Mouse (Mus musculus) liver, embryonic 11.5 days (tissue): ENCODE results near the gene Gls. TPM values are rescaled to one million over a fixed set of nuclear protein-coding genes. Genes with fewer than 3 reads are reported as not detected.

Source experiments
- ATAC-seq: fragments of 200-750 bp; cut with Nextera tagmentation; replicated peaks from 2 replicates; pipeline ENCODE4 v1.8.0; 2017; ENCODE audit warnings: moderate number of reproducible peaks, mild to moderate bottlenecking, moderate TSS enrichment, moderate library complexity; ENCODE audit not compliant: low FRiP score
- DNase-seq: peaks from one replicate; pipeline ENCODE4 v3.0.0-alpha.2; 2017; ENCODE audit warnings: low spot score
- H3K27ac ChIP-seq: fragments of 300-500 bp; sonication (generic); 2 replicates; pipeline ENCODE4 v1.5.1; 2014; ENCODE audit warnings: mild to moderate bottlenecking, low read depth, low read length, control low read depth
- H3K27me3 ChIP-seq: fragments of 300-500 bp; sonication (generic); replicated peaks from 2 replicates; pipeline ENCODE4 v1.6.1; 2014; ENCODE audit warnings: low read length, mixed read lengths; ENCODE audit not compliant: control insufficient read depth, insufficient read depth
- H3K36me3 ChIP-seq: fragments of 300-500 bp; sonication (generic); 2 replicates; pipeline ENCODE4 v1.6.1; 2014; ENCODE audit warnings: mild to moderate bottlenecking, low read length, moderate library complexity, mixed read lengths; ENCODE audit not compliant: control insufficient read depth, insufficient read depth
- H3K4me1 ChIP-seq: fragments of 300-500 bp; sonication (generic); replicated peaks from 2 replicates; pipeline ENCODE4 v1.6.1; 2014; ENCODE audit warnings: low read length, mixed read lengths; ENCODE audit not compliant: control insufficient read depth, insufficient read depth
- H3K4me2 ChIP-seq: fragments of 300-500 bp; sonication (generic); 2 replicates; pipeline ENCODE4 v1.6.1; 2014; ENCODE audit warnings: mild to moderate bottlenecking, control low read depth, moderate library complexity
- H3K4me3 ChIP-seq: fragments of 300-500 bp; sonication (generic); 2 replicates; pipeline ENCODE4 v1.5.1; 2014; ENCODE audit warnings: low read depth, low read length, control low read depth
- H3K9ac ChIP-seq: fragments of 300-500 bp; sonication (generic); 2 replicates; pipeline ENCODE4 v1.6.1; 2014; ENCODE audit warnings: low read depth, low read length, control low read depth
- H3K9me3 ChIP-seq: fragments of 300-500 bp; sonication (generic); 2 replicates; pipeline ENCODE4 v1.6.1; 2016; ENCODE audit warnings: low read length, inconsistent platforms, mixed read lengths; ENCODE audit not compliant: control insufficient read depth
- WGBS: fragments of 180-500 bp; shearing (Covaris S2); extraction: QIAGEN DNeasy Blood & Tissue Kit; methylation state at CpG from one replicate; pipeline ENCODE4 v1.1.7; 2014; 5-methylcytosine and 5-hydroxymethylcytosine counted together
- polyA plus RNA-seq: library from polyadenylated mRNA; unstranded; fragments of >200 nt; fragmentation: Nextera tagmentation; extraction: Ambion mirVana; gene quantifications from 2 replicates; pipeline ENCODE4 v1.2.1, GENCODE M21; 2014

Gls gene
- 23.6 and 24.3 TPM in 2 replicates for polyA plus RNA-seq

DNA sequence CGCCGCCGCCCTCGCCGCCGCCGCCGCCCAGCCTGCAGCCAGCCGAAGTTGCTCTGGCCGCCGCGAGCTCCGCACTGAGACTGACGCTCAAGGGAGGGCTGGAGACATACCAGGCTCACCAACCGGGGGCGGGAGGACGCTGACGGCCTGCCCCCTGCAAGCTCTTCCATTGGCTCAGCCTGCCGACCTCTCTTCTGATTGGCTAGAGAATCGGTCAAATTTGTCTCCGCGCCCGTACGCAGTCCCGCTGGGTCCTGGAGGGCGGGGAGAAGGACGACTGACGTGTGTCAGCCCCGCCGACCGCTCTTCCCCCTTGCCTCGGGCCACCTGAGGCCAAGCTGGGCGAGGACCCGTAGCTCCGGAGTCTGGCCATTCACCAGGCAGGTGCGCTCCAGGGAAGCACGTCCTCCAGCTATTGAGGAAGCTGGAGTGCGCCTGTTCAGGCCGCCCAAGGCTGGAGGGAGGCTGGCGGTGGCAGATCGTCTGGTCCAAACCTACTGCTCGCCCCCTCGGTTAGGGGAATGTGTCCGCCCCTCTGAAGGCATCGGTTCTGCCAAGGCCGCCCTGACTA lies at the start of gene Gls:
TSS of gene Gls (minus strand) at position 90 of the 571 bp plus-strand sequence.
- Histone ChIP-seq H3K9ac (peak within 1 kb of the TSS; percentile 91), H3K4me2 (peak within 1 kb of the TSS; percentile 84), H3K27ac (peak within 1 kb of the TSS; percentile 94), H3K4me3 (peak within 1 kb of the TSS; percentile 98), H3K27me3 (no peaks in the 10 kb centered on the region; the same call in 1 of the 2 replicates), H3K36me3 (no peaks in the 10 kb centered on the region), H3K4me1 (peaks cover 3% of the 10 kb centered on the region; the same call in 1 of the 2 replicates), H3K9me3 (no peaks in the 10 kb centered on the region)
- 1% methylated on average over 46 of the region's 46 CpGs for WGBS
- ATAC-seq (peak; percentile 99), DNase-seq (peak; percentile 92)

- ATAC-seq (no peak), DNase-seq (no peak)
- H3K4me1 ChIP-seq = no peaks in the 10 kb centered on the region
- no peak overlapping the region for H3K27ac ChIP-seq
- no peak overlapping the region for H3K4me3 ChIP-seq
- H3K4me2 ChIP-seq = no peak overlapping the region
- H3K9me3 ChIP-seq = no peaks in the 10 kb centered on the region
- no peak overlapping the region for H3K9ac ChIP-seq
- 60% methylated on average over 7 of the region's 7 CpGs for WGBS
- no peaks in the 10 kb centered on the region for H3K27me3 ChIP-seq
- H3K36me3 ChIP-seq = no peaks in the 10 kb centered on the region
These were observed 47.0 kb upstream of the Gls start for GRCm38 (mm10) chr1:52279831-52280595.

- WGBS = 64% methylated on average over 3 of the region's 3 CpGs
- H3K27ac ChIP-seq = no peak overlapping the region
- no peak overlapping the region for H3K9ac ChIP-seq
- DNase-seq (no peak), ATAC-seq (no peak)
- H3K4me2 ChIP-seq = no peak overlapping the region
- no peaks in the 10 kb centered on the region for H3K9me3 ChIP-seq
- no peaks in the 10 kb centered on the region for H3K27me3 ChIP-seq
- no peaks in the 10 kb centered on the region for H3K4me1 ChIP-seq
- H3K36me3 ChIP-seq = no peaks in the 10 kb centered on the region
- no peak overlapping the region for H3K4me3 ChIP-seq
These were observed 46.3 kb upstream of the Gls start for GRCm38 (mm10) chr1:52279331-52279730.

- 65% methylated on average over 6 of the region's 6 CpGs for WGBS
- no peak overlapping the region for H3K27ac ChIP-seq
- H3K9me3 ChIP-seq = no peaks in the 10 kb centered on the region
- no peaks in the 10 kb centered on the region for H3K27me3 ChIP-seq
- no peak overlapping the region for H3K9ac ChIP-seq
- no peak overlapping the region for H3K4me2 ChIP-seq
- ATAC-seq (no peak), DNase-seq (no peak)
- H3K4me1 ChIP-seq = no peaks in the 10 kb centered on the region
- H3K4me3 ChIP-seq = no peak overlapping the region
- no peaks in the 10 kb centered on the region for H3K36me3 ChIP-seq
These were observed 45.0 kb upstream of the Gls start for GRCm38 (mm10) chr1:52278073-52278472.

GRCm38 (mm10) chr1:52274210-52274609 lies 41.2 kb upstream of the Gls start:
- Histone ChIP-seq H3K4me3 (no peak overlapping the region), H3K27ac (no peak overlapping the region), H3K27me3 (no peaks in the 10 kb centered on the region), H3K9ac (no peak overlapping the region), H3K4me2 (no peak overlapping the region), H3K4me1 (no peaks in the 10 kb centered on the region), H3K36me3 (no peaks in the 10 kb centered on the region), H3K9me3 (no peaks in the 10 kb centered on the region)
- 70% methylated on average over 3 of the region's 3 CpGs for WGBS
- DNase-seq = no peak
- no peak for ATAC-seq

DNA sequence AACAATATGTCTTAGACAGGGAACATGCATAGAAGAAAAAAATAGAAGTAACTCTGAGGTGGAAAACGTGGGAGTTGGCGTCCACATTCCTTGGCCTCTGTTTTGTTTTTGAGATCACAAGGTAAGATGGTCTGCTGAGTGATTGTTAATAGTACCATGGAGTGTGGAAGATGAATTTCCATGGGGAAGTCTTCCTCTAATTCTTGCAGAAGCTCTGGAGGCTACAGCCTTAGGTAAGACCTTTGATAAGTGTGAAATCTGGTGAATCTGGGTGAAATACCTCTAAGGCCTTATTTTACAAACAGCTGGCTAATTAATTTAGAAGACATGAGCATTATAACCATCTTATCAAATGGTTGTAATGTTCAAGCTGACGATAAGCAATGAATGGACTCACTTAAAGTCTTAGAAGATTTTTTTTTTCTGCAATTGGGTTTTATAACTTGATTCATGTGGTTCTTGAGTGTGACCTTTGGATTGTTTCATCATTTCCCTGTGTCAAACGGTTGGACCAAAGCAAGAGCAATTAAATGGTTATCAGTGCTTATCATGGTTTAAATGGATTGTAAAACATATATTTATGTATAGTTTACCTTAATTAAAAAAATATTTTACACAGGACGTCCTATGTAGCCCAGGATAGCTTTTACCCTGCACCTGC lies 39.1 kb upstream of the Gls start:
- Histone ChIP-seq H3K27me3 (no peaks in the 10 kb centered on the region), H3K36me3 (no peaks in the 10 kb centered on the region), H3K9me3 (no peaks in the 10 kb centered on the region), H3K4me3 (no peak overlapping the region), H3K9ac (no peak overlapping the region), H3K4me2 (no peak overlapping the region), H3K4me1 (no peaks in the 10 kb centered on the region), H3K27ac (no peak overlapping the region)
- 68% methylated on average over 5 of the region's 5 CpGs for WGBS
- DNase-seq (no peak), ATAC-seq (no peak)

- Histone ChIP-seq H3K9ac (no peak overlapping the region), H3K27ac (no peak overlapping the region), H3K9me3 (no peaks in the 10 kb centered on the region), H3K4me2 (no peak overlapping the region), H3K36me3 (no peaks in the 10 kb centered on the region), H3K4me3 (no peak overlapping the region), H3K27me3 (no peaks in the 10 kb centered on the region), H3K4me1 (no peaks in the 10 kb centered on the region)
- 75% methylated on average over 9 of the region's 9 CpGs for WGBS
- ATAC-seq (no peak), DNase-seq (no peak)
These were observed 37.3 kb upstream of the Gls start for GRCm38 (mm10) chr1:52270354-52270753.

- Histone ChIP-seq H3K36me3 (no peaks in the 10 kb centered on the region), H3K4me1 (no peaks in the 10 kb centered on the region), H3K27ac (no peak overlapping the region), H3K9ac (no peak overlapping the region), H3K4me2 (no peak overlapping the region), H3K27me3 (no peaks in the 10 kb centered on the region), H3K4me3 (no peak overlapping the region), H3K9me3 (no peaks in the 10 kb centered on the region)
- 82% methylated on average over 4 of the region's 4 CpGs for WGBS
- ATAC-seq (no peak), DNase-seq (no peak)
These were observed 36.6 kb upstream of the Gls start for GRCm38 (mm10) chr1:52269596-52269995.
